Comparison of ENCODE assay signal across 25 mouse cellular contexts in genomic region chr14:57127383-57127782, GRCm38 (mm10). TPM values are rescaled to one million over a fixed set of nuclear protein-coding genes. Genes with fewer than 3 reads are reported as not detected.
"Had no signal": no experiment of that assay in that cellular context is flagged by ENCODE, and none has a peak within 500 bp of the region (broad histone marks: within the 10 kb centered on the region; RNA-seq: fewer than 3 reads in every experiment).

No protein-coding gene starts in this region.

- H3K4me3 ChIP-seq: layer of hippocampus, adult 2 months; limb, embryonic 15.5 days; midbrain, embryonic 12.5 days; midbrain, embryonic 15.5 days; neural tube, embryonic 12.5 days; neural tube, embryonic 15.5 days had no signal

- H3K4me1 ChIP-seq: limb, embryonic 15.5 days; midbrain, embryonic 12.5 days; midbrain, embryonic 15.5 days; neural tube, embryonic 12.5 days had no signal

- H3K9me3 ChIP-seq: limb, embryonic 15.5 days; midbrain, embryonic 12.5 days; midbrain, embryonic 15.5 days; neural tube, embryonic 12.5 days; neural tube, embryonic 15.5 days had no signal

- H3K27ac ChIP-seq: layer of hippocampus, adult 2 months; limb, embryonic 15.5 days; liver, embryonic 14.5 days; macrophage; midbrain, embryonic 12.5 days; midbrain, embryonic 15.5 days; neural tube, embryonic 12.5 days; neural tube, embryonic 15.5 days had no signal

- H3K4me2 ChIP-seq: limb, embryonic 15.5 days; liver, embryonic 11.5 days; midbrain, embryonic 12.5 days; midbrain, embryonic 15.5 days; neural tube, embryonic 12.5 days; neural tube, embryonic 15.5 days had no signal

- H3K36me3 ChIP-seq: limb, embryonic 15.5 days; midbrain, embryonic 12.5 days; midbrain, embryonic 15.5 days; neural tube, embryonic 12.5 days; neural tube, embryonic 15.5 days had no signal

- DNase-seq: kidney, adult 18-20 months; kidney, adult 9 months; kidney, postnatal 25 days; layer of hippocampus, adult 9-11 months; liver, postnatal 0 days; right cerebral cortex, adult 18-20 months; right cerebral cortex, postnatal 14 days; right cerebral cortex, postnatal 4 days; thymus, adult 18-20 months; thymus, postnatal 36 days had no signal

- ATAC-seq: inflammation-experienced regulatory T-cells, adult 6 months; liver, postnatal 0 days; midbrain, embryonic 15.5 days had no signal

- H3K9ac ChIP-seq: limb, embryonic 15.5 days; liver, embryonic 14.5 days; liver, postnatal 0 days; midbrain, embryonic 12.5 days; midbrain, embryonic 15.5 days; neural tube, embryonic 12.5 days; neural tube, embryonic 15.5 days had no signal

RNA-seq across cellular contexts. Expression of gene Gjb6, which starts 6.0 kb away (rescaled TPM):
- polyA plus RNA-seq: inflammation-experienced regulatory T-cells, adult 6 months; large intestine, adult 2 months; macrophage; testis, adult 2 months had no signal

RNA-seq across cellular contexts. Expression of gene Gm4491, which starts 11.7 kb away (rescaled TPM):
- polyA plus RNA-seq: inflammation-experienced regulatory T-cells, adult 6 months; kidney, embryonic 16.5 days; large intestine, adult 2 months; limb, embryonic 11.5 days; liver, embryonic 11.5 days; liver, embryonic 14.5 days; liver, postnatal 0 days; macrophage; midbrain, embryonic 12.5 days; midbrain, embryonic 15.5 days; neural tube, embryonic 12.5 days; neural tube, embryonic 15.5 days; stomach, embryonic 14.5 days; testis, adult 2 months had no signal

RNA-seq across cellular contexts. Expression of gene Gjb2, which starts 22.9 kb away (rescaled TPM):
- polyA plus RNA-seq: macrophage had no signal
